Mouse (Mus musculus) cortical plate, adult 2 months (tissue): Measurements from ENCODE around the gene Impdh2.

Source experiments
- CTCF ChIP-seq: fragments of 200-500 bp; IDR thresholded peaks from 2 replicates; pipeline ENCODE4 v1.5.1; 2011; ENCODE audit warnings: mild to moderate bottlenecking, control low read depth, low read length; ENCODE audit not compliant: insufficient read depth; ENCODE audit errors: extremely low read depth
- POLR2A ChIP-seq: fragments of 200-500 bp; IDR thresholded peaks from 2 replicates; pipeline ENCODE4 v1.6.1; 2011; ENCODE audit warnings: mild to moderate bottlenecking, low read length, control low read depth; ENCODE audit not compliant: insufficient read depth; ENCODE audit errors: extremely low read depth

- no peak for TF ChIP-seq CTCF
- no peak; the same call in 1 of the 2 replicates for TF ChIP-seq POLR2A
Measured at GRCm38 (mm10) chr9:108563671-108564070, 3.6 kb downstream of the Impdh2 start.
